In the genomic region with DNA sequence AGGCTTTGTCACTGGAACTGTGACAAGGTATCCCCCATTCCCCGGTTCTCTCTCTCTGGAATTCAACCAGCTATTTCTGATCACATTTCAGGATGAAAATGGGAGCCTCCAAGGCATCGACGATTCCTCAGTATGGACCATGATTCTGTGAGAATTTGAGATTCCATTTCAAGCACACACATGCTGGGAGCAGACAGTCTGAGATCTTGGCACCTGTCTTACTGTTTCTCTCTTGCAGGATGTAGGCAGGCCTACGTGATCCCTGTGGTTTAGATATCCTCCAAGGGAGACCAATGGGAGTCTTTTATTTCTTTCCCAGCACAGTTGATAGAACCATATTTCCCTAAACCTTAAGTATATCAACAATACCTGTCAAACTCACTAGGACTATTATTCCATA, we compare ENCODE assay signal across 13 mouse cellular contexts.
"Had no signal": no experiment of that assay in that cellular context is flagged by ENCODE, and none has a peak within 500 bp of the region (broad histone marks: within the 10 kb centered on the region; RNA-seq: fewer than 3 reads in every experiment).

No protein-coding gene starts in this region.

- ATAC-seq: liver, embryonic 12.5 days; midbrain, embryonic 13.5 days; midbrain, embryonic 16.5 days had no signal

- DNase-seq: kidney, postnatal 14 days; kidney, postnatal 4 days; liver; lung, adult 18-20 months; lung, postnatal 10 days; lung, postnatal 36 days; retina, postnatal 1 day; right cerebral cortex, postnatal 25 days; spleen, adult 18-20 months; thymus, postnatal 25 days had no signal
